Mouse (Mus musculus) bone marrow macrophage, adult 2 months (primary cell): Measurements from ENCODE around the gene Atp6v0a4. TPM values are rescaled to one million over a fixed set of nuclear protein-coding genes. Genes with fewer than 3 reads are reported as not detected.

Experiments
- H3K27ac ChIP-seq: 2 replicates; pipeline ENCODE4 v1.5.1; 2012; ENCODE audit warnings: low read depth, low read length; ENCODE audit not compliant: insufficient read depth
- H3K4me1 ChIP-seq: 2 replicates; pipeline ENCODE4 v1.6.1; 2012; ENCODE audit warnings: low read length; ENCODE audit not compliant: control insufficient read depth, insufficient read depth
- H3K4me3 ChIP-seq: 2 replicates; pipeline ENCODE4 v1.5.1; 2012; ENCODE audit warnings: mild to moderate bottlenecking, low read length, moderate library complexity; ENCODE audit not compliant: insufficient read depth
- CTCF ChIP-seq: IDR thresholded peaks from 2 replicates; pipeline ENCODE4 v1.5.1; 2012; ENCODE audit warnings: low read depth, mild to moderate bottlenecking, low read length, moderate library complexity
- POLR2A ChIP-seq: IDR thresholded peaks from 2 replicates; pipeline ENCODE4 v1.6.1; 2012; ENCODE audit warnings: mild to moderate bottlenecking, low read depth, low read length, borderline replicate concordance
- polyA plus RNA-seq: library from polyadenylated mRNA; stranded (reverse); fragments of >200 nt; gene quantifications from 2 replicates; pipeline ENCODE4 v1.2.4, GENCODE M21; 2012; ENCODE audit not compliant: missing spikeins, insufficient read depth, insufficient read length

Atp6v0a4 gene
- polyA plus RNA-seq, 1 experiment: not detected

DNA sequence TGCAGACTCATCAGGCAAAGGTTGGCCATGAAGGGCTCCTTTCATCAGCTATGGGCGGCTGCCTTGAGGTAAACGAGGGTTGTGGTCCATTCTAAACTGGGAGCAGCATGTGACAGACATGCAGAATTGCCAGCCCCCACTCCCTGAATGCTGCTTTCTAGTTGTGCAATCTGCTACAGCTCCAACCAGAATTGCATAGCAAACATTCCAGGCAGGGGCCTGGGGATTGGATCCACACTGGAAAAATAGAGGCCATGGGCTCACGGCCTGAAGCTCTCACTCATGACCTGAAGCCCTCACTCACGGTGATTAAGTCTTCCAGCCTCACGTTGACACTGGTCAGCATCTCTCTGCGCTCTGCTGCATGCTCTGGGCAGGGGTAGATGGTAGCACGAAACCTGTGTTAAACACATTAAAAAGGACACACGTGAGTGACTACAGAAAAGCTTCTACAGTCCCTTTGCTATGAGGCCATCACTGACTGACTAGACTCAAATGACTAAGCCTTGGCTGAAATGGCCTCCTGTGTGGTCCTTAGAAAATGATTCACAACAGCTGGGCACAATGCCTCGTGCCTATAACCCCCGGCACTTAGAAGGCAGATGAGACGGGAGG is 42.6 kb downstream of the Atp6v0a4 start:
- TF ChIP-seq CTCF: no peak
- no peak for TF ChIP-seq POLR2A
- no peak overlapping the region for H3K27ac ChIP-seq
- no peaks in the 10 kb centered on the region for H3K4me1 ChIP-seq
- no peak overlapping the region for H3K4me3 ChIP-seq

DNA sequence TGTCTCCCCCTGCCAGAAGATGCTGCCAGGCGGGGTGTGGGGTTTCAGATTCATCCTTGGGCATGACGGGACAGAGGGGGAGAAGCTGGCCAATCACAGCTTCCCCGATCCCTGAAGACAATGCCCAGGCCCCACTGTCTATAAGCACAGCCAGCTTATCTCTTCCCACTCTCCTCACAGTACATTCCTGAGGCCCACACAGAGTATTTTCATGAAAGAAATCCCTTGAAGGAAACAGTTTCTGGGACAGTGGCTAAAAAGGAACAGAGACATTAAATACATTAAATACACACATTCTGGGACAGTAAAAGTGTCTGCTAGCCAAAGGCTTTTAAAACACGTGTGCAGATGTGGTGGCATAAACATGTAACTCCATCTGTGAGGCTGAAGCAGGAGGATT is 44.0 kb downstream of the Atp6v0a4 start:
- no peaks in the 10 kb centered on the region for H3K4me1 ChIP-seq

DNA sequence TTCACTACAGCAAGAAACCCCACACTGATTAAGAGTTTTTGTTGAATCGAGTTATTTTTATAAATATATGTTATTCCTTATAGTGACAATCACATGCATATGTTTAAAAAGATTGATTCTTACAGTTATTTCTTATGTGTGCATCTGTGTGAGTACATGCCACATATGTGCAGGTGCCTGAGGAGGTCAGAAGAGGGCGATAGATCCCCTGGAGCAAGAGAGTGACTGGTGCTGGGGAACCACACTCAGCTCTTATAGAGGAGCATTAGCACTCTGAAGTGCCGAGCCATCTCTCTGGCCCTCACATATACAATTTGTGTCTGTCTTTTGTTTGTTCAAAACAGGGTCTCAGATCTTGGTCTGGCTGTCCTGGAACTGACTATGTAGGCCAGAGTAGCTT is 50.8 kb downstream of the Atp6v0a4 start:
- H3K4me1 ChIP-seq: no peaks in the 10 kb centered on the region
- no peak overlapping the region for H3K27ac ChIP-seq
- TF ChIP-seq POLR2A (no peak), CTCF (no peak)
- no peak overlapping the region for H3K4me3 ChIP-seq

More for the DNA sequence above, 44.0 kb downstream of the Atp6v0a4 start:
- Histone ChIP-seq H3K27ac (no peak overlapping the region), H3K4me3 (no peak overlapping the region)
- no peak for TF ChIP-seq CTCF
- no peak for TF ChIP-seq POLR2A

DNA sequence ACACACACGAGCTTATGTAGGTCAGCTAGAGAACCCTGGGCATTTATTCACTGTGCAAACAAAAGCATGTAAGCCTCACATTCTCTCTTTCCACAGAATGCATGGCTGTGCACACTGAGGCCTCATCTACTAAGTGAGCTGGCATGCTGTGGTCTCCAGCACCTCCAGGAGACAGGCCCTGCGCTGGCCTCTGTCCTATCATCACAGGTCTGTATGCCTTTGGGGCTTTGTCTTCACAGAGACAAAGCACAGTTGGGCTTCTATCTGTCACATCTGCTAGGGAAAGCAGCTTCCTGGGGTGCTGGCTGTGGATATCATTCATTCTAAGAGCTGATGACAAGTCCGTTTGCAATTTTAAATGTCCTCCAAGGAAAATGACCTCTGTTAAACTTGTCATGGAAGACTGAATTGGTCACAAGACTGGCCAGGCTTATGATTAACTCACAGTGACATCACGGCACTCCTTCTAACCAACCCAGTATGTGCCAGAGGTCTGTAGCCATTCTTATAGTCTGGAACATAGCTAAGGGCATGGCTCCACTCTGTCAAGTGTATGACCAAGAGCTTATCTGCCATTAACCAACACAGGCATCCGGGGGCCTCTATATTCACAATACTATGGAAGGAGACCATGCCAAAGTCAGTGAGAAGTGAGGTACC is 52.1 kb downstream of the Atp6v0a4 start:
- no peak overlapping the region for H3K27ac ChIP-seq
- TF ChIP-seq POLR2A (no peak), CTCF (no peak)
- H3K4me3 ChIP-seq: no peak overlapping the region
- no peaks in the 10 kb centered on the region for H3K4me1 ChIP-seq

DNA sequence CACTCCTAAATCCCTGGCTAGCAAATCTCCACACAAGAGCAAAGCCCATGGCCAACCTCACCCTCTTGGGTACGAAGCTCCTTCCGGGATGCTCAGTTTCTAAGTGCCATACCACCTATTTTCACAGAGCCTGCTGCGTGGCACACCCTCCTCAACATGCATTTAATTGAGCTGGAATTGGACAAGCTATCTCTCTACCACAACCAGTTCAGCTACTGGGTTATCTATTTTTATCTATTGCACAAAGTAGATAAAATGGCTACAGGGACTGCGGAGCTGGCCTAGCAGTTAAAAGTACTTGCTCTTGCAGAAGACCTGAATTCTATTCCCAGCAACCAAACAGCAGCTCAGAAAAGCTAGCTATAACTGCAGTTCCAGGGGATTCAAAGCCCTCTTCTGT is 53.1 kb downstream of the Atp6v0a4 start:
- Histone ChIP-seq H3K4me1 (no peaks in the 10 kb centered on the region), H3K4me3 (no peak overlapping the region), H3K27ac (no peak overlapping the region)
- no peak for TF ChIP-seq CTCF
- TF ChIP-seq POLR2A: no peak

DNA sequence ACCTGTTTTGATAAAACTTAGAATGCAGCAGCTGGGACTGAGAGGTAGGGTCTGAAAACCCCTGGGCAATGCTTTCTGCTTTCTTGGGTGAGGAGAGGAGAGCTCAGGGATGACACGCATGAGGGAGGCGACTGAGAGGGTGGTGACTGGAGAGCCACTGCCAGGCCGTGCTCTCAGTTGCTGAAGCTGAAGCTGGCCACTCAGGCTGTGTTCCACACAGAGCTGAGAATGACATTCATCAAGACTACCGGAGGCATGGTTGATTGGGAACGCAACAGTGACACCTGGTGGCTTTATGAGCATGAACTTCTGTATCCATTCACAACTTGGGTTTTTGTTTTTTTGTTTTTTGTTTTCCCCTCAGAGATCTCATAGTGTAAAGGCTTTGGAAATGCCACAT is 58.2 kb downstream of the Atp6v0a4 start:
- TF ChIP-seq CTCF (0 out of 2 replicates have a peak, but pooled peaks have one; percentile 12), POLR2A (no peak)
- no peak overlapping the region for H3K4me3 ChIP-seq
- H3K27ac ChIP-seq: no peak overlapping the region
- peaks cover 4% of the 10 kb centered on the region; the same call in 1 of the 2 replicates for H3K4me1 ChIP-seq

DNA sequence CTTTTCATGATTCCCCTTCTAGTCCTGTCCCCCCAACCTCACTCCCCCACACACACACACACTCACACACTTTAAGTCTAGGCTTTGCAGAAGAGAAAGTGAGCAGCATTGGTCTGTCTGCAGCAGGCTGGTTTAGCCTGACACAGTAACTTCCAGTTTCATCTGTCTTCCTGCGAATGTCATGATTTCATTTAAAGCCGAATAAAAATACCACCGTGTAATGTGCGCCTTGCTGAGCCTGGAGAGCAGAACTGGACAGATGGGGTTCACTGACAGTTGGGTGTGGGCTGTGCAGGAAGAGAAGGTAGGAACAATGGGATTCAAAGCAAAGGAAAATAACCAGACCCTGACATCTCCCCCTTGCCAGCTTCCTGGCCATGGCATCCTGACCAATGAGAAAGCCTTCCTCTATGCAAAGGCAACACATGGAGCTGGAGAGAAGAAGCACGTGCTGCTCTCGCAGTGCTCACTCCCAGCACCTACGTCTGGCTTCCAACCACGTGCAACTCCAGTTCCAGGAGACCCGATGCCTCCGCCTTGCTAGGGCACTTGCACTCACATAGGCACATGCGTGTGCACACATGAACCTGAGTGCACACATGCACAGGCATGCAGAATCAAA is 58.8 kb downstream of the Atp6v0a4 start:
- H3K27ac ChIP-seq: no peak overlapping the region
- H3K4me3 ChIP-seq: peak overlapping the region; percentile 42
- peaks cover 4% of the 10 kb centered on the region; the same call in 1 of the 2 replicates for H3K4me1 ChIP-seq

DNA sequence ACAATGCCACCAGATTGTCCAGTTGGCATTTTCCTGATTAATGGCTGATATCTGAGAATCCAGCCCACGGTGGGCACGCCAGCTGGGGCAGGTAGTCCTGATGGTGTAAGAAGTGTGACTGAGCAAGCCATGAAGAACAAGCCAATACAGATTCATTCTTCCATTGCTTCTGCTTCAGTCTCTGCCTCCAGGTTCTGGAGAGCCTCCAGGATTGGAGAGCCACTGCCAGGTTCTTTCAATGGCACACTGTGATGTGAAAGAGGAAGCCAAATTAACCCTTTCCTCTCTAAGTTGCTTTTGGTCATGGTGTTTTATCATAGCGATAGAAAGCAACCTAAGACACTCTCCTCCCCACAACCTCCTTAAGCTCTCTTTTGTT is 59.3 kb downstream of the Atp6v0a4 start:
- no peak for TF ChIP-seq POLR2A
- no peak for TF ChIP-seq CTCF
- Histone ChIP-seq H3K4me1 (peaks cover 4% of the 10 kb centered on the region; the same call in 1 of the 2 replicates), H3K4me3 (peak overlapping the region; percentile 42), H3K27ac (no peak overlapping the region)

More for the DNA sequence above, 58.8 kb downstream of the Atp6v0a4 start:
- no peak for TF ChIP-seq POLR2A
- TF ChIP-seq CTCF: no peak

DNA sequence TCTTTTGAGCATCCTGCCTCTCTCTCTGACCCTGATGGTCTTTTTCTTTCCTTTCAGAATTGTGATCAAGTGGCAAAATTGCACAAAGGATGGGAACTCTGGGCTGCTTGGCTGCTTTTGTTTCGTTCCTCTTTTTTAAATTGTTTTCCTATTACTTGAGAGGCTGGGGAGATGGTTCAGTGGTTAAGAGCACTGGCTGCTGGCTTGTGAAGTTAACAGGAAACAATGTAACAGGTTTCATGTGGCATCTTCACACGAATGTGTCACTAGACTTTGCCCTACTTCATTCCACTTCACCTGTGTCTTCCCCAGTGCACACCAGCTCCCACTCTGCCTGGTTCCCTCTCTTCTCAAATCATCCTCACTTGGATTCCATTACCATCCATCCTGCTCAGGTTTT is 59.8 kb downstream of the Atp6v0a4 start:
- TF ChIP-seq POLR2A (no peak), CTCF (no peak)
- Histone ChIP-seq H3K4me3 (no peak overlapping the region), H3K4me1 (peaks cover 4% of the 10 kb centered on the region; the same call in 1 of the 2 replicates), H3K27ac (no peak overlapping the region)

DNA sequence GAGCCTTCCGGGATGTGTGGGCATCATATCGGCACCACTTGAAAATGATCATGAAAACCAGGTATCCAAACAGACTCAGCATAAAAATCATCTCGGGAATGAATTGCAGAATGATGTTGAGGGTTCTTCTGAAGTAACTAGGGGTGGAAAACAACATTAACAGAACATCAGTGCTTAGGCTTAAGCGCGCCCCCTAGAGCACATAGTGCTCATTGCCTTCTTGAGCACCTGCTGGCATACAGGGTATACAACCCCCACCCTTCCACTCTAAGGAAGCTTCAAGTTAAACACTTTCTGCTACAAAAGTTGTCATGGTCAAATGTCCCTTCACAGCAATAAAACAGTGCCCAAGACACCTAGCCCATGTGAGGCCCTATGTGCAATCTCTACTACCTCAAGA is 65.6 kb downstream of the Atp6v0a4 start:
- TF ChIP-seq POLR2A: no peak
- no peak for TF ChIP-seq CTCF

More for the DNA sequence above, 65.6 kb downstream of the Atp6v0a4 start:
- no peaks in the 10 kb centered on the region for H3K4me1 ChIP-seq
- H3K27ac ChIP-seq: no peak overlapping the region
- H3K4me3 ChIP-seq: no peak overlapping the region
